Mouse (Mus musculus): ENCODE results near the gene Cfi.

- peak; percentile 81 for TF ChIP-seq CTCF (IDR thresholded peaks at IDR 0.05; ENCODE audit: insufficient read depth, low read length)
- TF ChIP-seq POLR2A (IDR thresholded peaks at IDR 0.05; ENCODE audit: borderline replicate concordance, extremely low read depth, low read depth, low read length) = no peak
Observed at GRCm38 (mm10) chr3:129863698-129864097, 28.0 kb downstream of the Cfi start.

All from lung, adult 2 months (tissue).